Mouse (Mus musculus): ENCODE measurements around the gene Lix1l. TPM values are rescaled to one million over a fixed set of nuclear protein-coding genes. Genes with fewer than 3 reads are reported as not detected.

The Lix1l gene
- polyA plus RNA-seq, 1 experiment: 8.2 TPM

- WGBS: 5% methylated on average over 16 of the region's 16 CpGs
- Histone ChIP-seq H3K4me1 (replicated peaks; ENCODE audit: control insufficient read depth, insufficient read depth, low read length) (peaks cover 37% of the 10 kb centered on the region), H3K27ac (ENCODE audit: control insufficient read depth, insufficient read depth, low read length) (peak overlapping the region; percentile 17), H3K36me3 (ENCODE audit: control insufficient read depth, insufficient read depth, low read length) (no peaks in the 10 kb centered on the region), H3K4me3 (ENCODE audit: control insufficient read depth, insufficient read depth, low read length) (no peak overlapping the region), H3K27me3 (ENCODE audit: control insufficient read depth, insufficient read depth, low read length) (no peaks in the 10 kb centered on the region)
- DNase-seq: peak; percentile 90
- no peak for TF ChIP-seq POLR2A (IDR thresholded peaks at IDR 0.05; ENCODE audit: control insufficient read depth, extremely low read depth, insufficient read depth, low read length, poor library complexity)
- peak; percentile 100 for TF ChIP-seq CTCF (IDR thresholded peaks at IDR 0.05; ENCODE audit: borderline replicate concordance, control insufficient read depth, extremely low read depth, insufficient read depth, low read length, poor library complexity)
Measured at GRCm38 (mm10) chr3:96579885-96580454, 21.0 kb upstream of the Lix1l start.

GRCm38 (mm10) chr3:96581141-96581540 lies 19.8 kb upstream of the Lix1l start:
- WGBS: 92% methylated on average over 6 of the region's 6 CpGs
- DNase-seq: no peak
- peaks cover 30% of the 10 kb centered on the region for H3K4me1 ChIP-seq (replicated peaks; ENCODE audit: control insufficient read depth, insufficient read depth, low read length)
- no peaks in the 10 kb centered on the region for H3K36me3 ChIP-seq (ENCODE audit: control insufficient read depth, insufficient read depth, low read length)
- H3K27me3 ChIP-seq (ENCODE audit: control insufficient read depth, insufficient read depth, low read length): no peaks in the 10 kb centered on the region
- H3K27ac ChIP-seq (ENCODE audit: control insufficient read depth, insufficient read depth, low read length): no peak overlapping the region
- H3K4me3 ChIP-seq (ENCODE audit: control insufficient read depth, insufficient read depth, low read length): no peak overlapping the region
- TF ChIP-seq CTCF (IDR thresholded peaks at IDR 0.05; ENCODE audit: borderline replicate concordance, control insufficient read depth, extremely low read depth, insufficient read depth, low read length, poor library complexity): no peak
- TF ChIP-seq POLR2A (IDR thresholded peaks at IDR 0.05; ENCODE audit: control insufficient read depth, extremely low read depth, insufficient read depth, low read length, poor library complexity): no peak

DNA sequence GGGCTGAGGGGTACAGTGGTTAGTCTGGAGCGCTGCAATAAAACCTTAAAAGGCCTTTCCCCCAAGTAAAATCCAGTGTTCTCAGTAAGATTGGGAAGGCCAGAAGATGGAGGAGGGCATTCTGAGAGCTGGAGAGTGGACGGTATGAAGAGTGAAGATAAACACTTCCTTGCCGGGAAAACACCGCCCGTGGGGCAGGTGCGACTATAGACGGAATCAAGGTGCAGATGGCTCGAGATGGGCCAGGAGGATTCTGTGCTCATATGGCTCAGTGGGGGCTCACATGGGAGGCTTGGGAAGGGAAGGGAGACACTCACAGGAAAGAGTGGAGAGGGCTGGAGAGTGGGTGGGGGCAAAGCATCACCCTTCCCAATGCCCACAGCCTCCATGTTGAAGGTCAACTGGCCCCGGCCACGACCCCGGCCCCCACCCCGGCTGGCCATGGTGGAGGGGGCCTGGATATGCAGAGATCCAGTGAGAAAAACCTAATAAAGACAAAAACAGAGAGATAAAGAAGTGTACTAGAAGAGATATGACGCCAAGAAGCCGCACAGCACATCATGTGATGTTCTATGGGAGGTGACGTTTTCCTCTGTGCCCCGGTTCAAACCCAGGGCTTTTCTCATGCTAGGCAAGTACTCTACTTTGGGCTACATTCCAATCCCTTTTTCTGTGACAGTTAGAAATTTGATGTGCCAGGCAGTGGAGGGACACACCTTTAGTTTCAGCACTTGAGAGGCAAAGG lies 19.0 kb upstream of the Lix1l start:
- Histone ChIP-seq H3K4me3 (ENCODE audit: control insufficient read depth, insufficient read depth, low read length) (no peak overlapping the region), H3K27ac (ENCODE audit: control insufficient read depth, insufficient read depth, low read length) (no peak overlapping the region), H3K27me3 (ENCODE audit: control insufficient read depth, insufficient read depth, low read length) (no peaks in the 10 kb centered on the region), H3K36me3 (ENCODE audit: control insufficient read depth, insufficient read depth, low read length) (no peaks in the 10 kb centered on the region), H3K4me1 (replicated peaks; ENCODE audit: control insufficient read depth, insufficient read depth, low read length) (peaks cover 22% of the 10 kb centered on the region)
- no peak for TF ChIP-seq CTCF (IDR thresholded peaks at IDR 0.05; ENCODE audit: borderline replicate concordance, control insufficient read depth, extremely low read depth, insufficient read depth, low read length, poor library complexity)
- TF ChIP-seq POLR2A (IDR thresholded peaks at IDR 0.05; ENCODE audit: control insufficient read depth, extremely low read depth, insufficient read depth, low read length, poor library complexity): no peak
- WGBS: 98% methylated on average over 16 of the region's 16 CpGs
- DNase-seq: no peak

DNA sequence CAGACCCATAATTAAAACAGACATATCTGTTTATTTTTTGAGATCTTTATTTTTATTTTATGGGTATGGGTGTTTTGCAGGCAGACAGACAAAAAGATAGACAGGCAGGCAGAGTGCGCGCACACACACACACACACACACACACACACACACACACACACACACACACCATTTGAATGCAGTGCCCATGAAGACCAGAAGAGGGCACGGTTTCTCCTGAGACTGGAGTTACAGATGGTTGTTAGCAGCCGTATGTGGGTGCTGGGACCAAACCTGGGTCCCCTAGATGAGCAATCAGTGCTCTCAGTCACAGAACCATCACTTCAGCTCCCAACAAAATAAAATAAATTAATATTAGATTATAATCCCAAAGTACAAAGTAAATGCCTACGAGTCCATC lies 17.6 kb upstream of the Lix1l start:
- DNase-seq: no peak

DNA sequence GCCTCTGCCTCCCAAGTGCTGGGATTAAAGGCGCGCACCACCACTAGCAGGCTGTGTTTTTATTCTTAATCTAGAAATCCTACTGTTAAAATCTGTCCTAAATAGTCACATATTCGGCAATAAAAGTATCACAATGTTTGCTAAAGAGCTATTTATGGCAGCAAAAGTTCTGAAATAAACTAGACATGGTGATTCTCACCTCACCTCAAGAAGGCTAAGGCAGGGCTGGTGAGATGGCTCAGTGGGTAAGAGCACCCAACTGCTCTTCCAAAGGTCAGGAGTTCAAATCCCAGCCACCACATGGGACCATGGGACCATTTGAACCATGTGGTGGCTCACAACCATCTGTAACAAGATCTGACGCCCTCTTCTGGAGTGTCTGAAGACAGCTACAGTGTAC lies 10.3 kb upstream of the Lix1l start:
- no peak for TF ChIP-seq POLR2A (IDR thresholded peaks at IDR 0.05; ENCODE audit: control insufficient read depth, extremely low read depth, insufficient read depth, low read length, poor library complexity)
- TF ChIP-seq CTCF (IDR thresholded peaks at IDR 0.05; ENCODE audit: borderline replicate concordance, control insufficient read depth, extremely low read depth, insufficient read depth, low read length, poor library complexity): no peak
- peaks cover 5% of the 10 kb centered on the region for H3K4me1 ChIP-seq (replicated peaks; ENCODE audit: control insufficient read depth, insufficient read depth, low read length)
- DNase-seq: no peak
- H3K27me3 ChIP-seq (ENCODE audit: control insufficient read depth, insufficient read depth, low read length): peaks cover 2% of the 10 kb centered on the region; the same call in 1 of the 2 replicates
- 93% methylated on average over 4 of the region's 4 CpGs for WGBS
- H3K27ac ChIP-seq (ENCODE audit: control insufficient read depth, insufficient read depth, low read length): no peak overlapping the region
- H3K4me3 ChIP-seq (ENCODE audit: control insufficient read depth, insufficient read depth, low read length): no peak overlapping the region
- H3K36me3 ChIP-seq (ENCODE audit: control insufficient read depth, insufficient read depth, low read length): no peaks in the 10 kb centered on the region

More for the DNA sequence above, 17.6 kb upstream of the Lix1l start:
- Histone ChIP-seq H3K27me3 (ENCODE audit: control insufficient read depth, insufficient read depth, low read length) (no peaks in the 10 kb centered on the region), H3K4me1 (replicated peaks; ENCODE audit: control insufficient read depth, insufficient read depth, low read length) (peaks cover 14% of the 10 kb centered on the region), H3K27ac (ENCODE audit: control insufficient read depth, insufficient read depth, low read length) (no peak overlapping the region), H3K36me3 (ENCODE audit: control insufficient read depth, insufficient read depth, low read length) (no peaks in the 10 kb centered on the region), H3K4me3 (ENCODE audit: control insufficient read depth, insufficient read depth, low read length) (no peak overlapping the region)
- WGBS: 99% methylated on average over 5 of the region's 5 CpGs
- TF ChIP-seq POLR2A (IDR thresholded peaks at IDR 0.05; ENCODE audit: control insufficient read depth, extremely low read depth, insufficient read depth, low read length, poor library complexity) (no peak), CTCF (IDR thresholded peaks at IDR 0.05; ENCODE audit: borderline replicate concordance, control insufficient read depth, extremely low read depth, insufficient read depth, low read length, poor library complexity) (no peak)

DNA sequence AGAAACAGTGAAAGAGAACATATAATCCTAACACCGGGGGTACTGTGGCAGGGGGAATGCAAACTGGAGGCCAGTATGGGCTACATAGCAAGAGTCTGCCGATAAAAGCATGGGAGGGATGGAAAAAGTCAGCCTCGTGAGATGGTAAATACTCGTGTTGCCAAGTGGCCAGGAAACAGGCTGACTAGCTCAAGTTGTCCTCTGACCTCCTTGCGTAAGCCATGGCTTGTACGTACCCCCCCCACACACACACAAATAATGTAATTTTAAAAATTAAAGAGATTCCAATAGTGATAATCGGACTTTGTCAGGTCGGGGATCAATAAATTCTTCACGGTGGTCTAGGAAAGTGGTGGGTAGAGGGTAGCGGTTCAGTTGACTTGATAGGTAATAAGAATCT lies 7.6 kb upstream of the Lix1l start:
- no peaks in the 10 kb centered on the region for H3K36me3 ChIP-seq (ENCODE audit: control insufficient read depth, insufficient read depth, low read length)
- TF ChIP-seq POLR2A (IDR thresholded peaks at IDR 0.05; ENCODE audit: control insufficient read depth, extremely low read depth, insufficient read depth, low read length, poor library complexity) (no peak), CTCF (IDR thresholded peaks at IDR 0.05; ENCODE audit: borderline replicate concordance, control insufficient read depth, extremely low read depth, insufficient read depth, low read length, poor library complexity) (no peak)
- H3K27me3 ChIP-seq (ENCODE audit: control insufficient read depth, insufficient read depth, low read length): peaks cover 23% of the 10 kb centered on the region; the same call in 1 of the 2 replicates
- DNase-seq: no peak
- H3K4me3 ChIP-seq (ENCODE audit: control insufficient read depth, insufficient read depth, low read length): peak overlapping the region; percentile 94
- 2% methylated on average over 10 of the region's 10 CpGs for WGBS
- peaks cover 28% of the 10 kb centered on the region for H3K4me1 ChIP-seq (replicated peaks; ENCODE audit: control insufficient read depth, insufficient read depth, low read length)
- H3K27ac ChIP-seq (ENCODE audit: control insufficient read depth, insufficient read depth, low read length): no peak overlapping the region
